9 mouse cellular contexts compared by ENCODE assay signal in the genomic region with DNA sequence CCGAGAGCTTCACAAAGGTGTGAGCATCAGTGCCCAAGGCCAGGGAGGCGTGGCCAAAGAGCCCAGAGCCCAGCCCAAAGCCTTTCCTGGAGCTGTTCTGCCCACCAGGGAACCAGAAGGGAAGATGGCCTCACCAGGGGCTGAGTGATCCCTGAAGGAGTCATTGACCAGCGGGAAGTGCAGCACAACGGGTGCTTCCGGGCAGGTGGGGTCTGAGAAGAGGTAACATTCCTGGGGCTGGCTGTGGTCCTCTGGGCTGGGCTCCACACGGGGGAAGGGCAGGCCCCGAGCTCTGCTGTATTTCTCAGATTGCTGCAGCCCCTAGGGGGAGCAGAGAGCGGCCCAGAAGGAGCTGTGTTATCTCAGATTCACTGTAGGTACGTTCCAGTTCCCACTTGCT. TPM values are rescaled to one million over a fixed set of nuclear protein-coding genes. Genes with fewer than 3 reads are reported as not detected.
DNase-seq lines count a peak whose midpoint lies in the region; ATAC-seq and TF ChIP-seq lines count a peak whose summit lies in the region.
"Had no signal": no experiment of that assay in that cellular context is flagged by ENCODE, and none has a peak within 500 bp of the region (broad histone marks: within the 10 kb centered on the region; RNA-seq: fewer than 3 reads in every experiment).

No protein-coding gene starts in this region.

- no peak for TF ChIP-seq EP300 in MEL (IDR thresholded peaks at IDR 0.05; ENCODE audit: low read depth in 1 of 2, low read length in 2 of 2)

- peaks cover 8% of the 10 kb centered on the region for H3K4me1 ChIP-seq in heart, embryonic 15.5 days (replicated peaks)
- peaks cover 0 to 5% of the 10 kb centered on the region in 2 experiments; a peak in 1 of 4 replicates for H3K4me1 ChIP-seq in MEL (ENCODE audit: control insufficient read depth in 1 of 2, insufficient read depth in 2 of 2, low read length in 2 of 2)
- 0 out of 2 replicates have a peak, but pooled peaks cover 3% of the 10 kb centered on the region for H3K4me1 ChIP-seq in midbrain, embryonic 12.5 days

- DNase-seq in heart, postnatal 36 days = no peak
- DNase-seq in MEL (ENCODE audit: low read depth, low spot score) = peak; percentile 63
- peak; percentile 50 for DNase-seq in forelimb bud, embryonic 11.5 days (ENCODE audit: low read depth, low spot score)
- no peak for DNase-seq in testis, postnatal 10 days (ENCODE audit: low spot score)
- no peak for DNase-seq in layer of hippocampus, adult 9-11 months
- no peak for DNase-seq in left cerebral cortex, adult 9 months (ENCODE audit: low spot score in 2 of 2)

- no peak for ATAC-seq in heart, embryonic 15.5 days (replicated peaks; ENCODE audit: insufficient number of reproducible peaks, insufficient read depth, low FRiP score, low read depth)
- ATAC-seq in midbrain, embryonic 12.5 days (ENCODE audit: low FRiP score, low read depth) = no peak

- 2% methylated on average over 9 of the region's 9 CpGs for WGBS in heart, embryonic 15.5 days
- WGBS in midbrain, embryonic 12.5 days = 2% methylated on average over 9 of the region's 9 CpGs

- no peaks in the 10 kb centered on the region for H3K36me3 ChIP-seq in heart, embryonic 15.5 days
- H3K36me3 ChIP-seq in MEL (ENCODE audit: control insufficient read depth in 1 of 2, insufficient read depth in 2 of 2, low read length in 2 of 2) = no peaks in the 10 kb centered on the region
- no peaks in the 10 kb centered on the region for H3K36me3 ChIP-seq in midbrain, embryonic 12.5 days

- no peak overlapping the region for H3K27ac ChIP-seq in heart, embryonic 15.5 days
- H3K27ac ChIP-seq in MEL (ENCODE audit: control insufficient read depth, low read depth, low read length) = no peak overlapping the region
- no peak overlapping the region for H3K27ac ChIP-seq in midbrain, embryonic 12.5 days (replicated peaks)
- H3K27ac ChIP-seq: macrophage had no signal

- H3K9me3 ChIP-seq in heart, embryonic 15.5 days (replicated peaks) = no peaks in the 10 kb centered on the region
- no peaks in the 10 kb centered on the region for H3K9me3 ChIP-seq in MEL (replicated peaks; ENCODE audit: insufficient read depth, low read length)
- H3K9me3 ChIP-seq in midbrain, embryonic 12.5 days = no peaks in the 10 kb centered on the region

- TF ChIP-seq CTCF in MEL (IDR thresholded peaks at IDR 0.05 in 2 of 3, conservative IDR thresholded peaks at IDR 0.05 in 1 of 3; ENCODE audit: control insufficient read depth in 1 of 3, insufficient read depth in 1 of 3, low read depth in 2 of 3, low read length in 3 of 3, poor library complexity in 1 of 3, severe bottlenecking in 1 of 3) = peak; percentile 41 to 68 (median 62)

- intact Hi-C loops in heart, postnatal 36 days (cut with DNase I) = loop anchor here (5.0 kb wide), 2 partner anchors 81 to 96 kb away; no protein-coding TSS in a partner anchor

- H3K79me2 ChIP-seq in MEL (ENCODE audit: control insufficient read depth, insufficient read depth, low read length, poor library complexity) = no peaks in the 10 kb centered on the region

- no peak for TF ChIP-seq POLR2A in MEL (IDR thresholded peaks at IDR 0.05; ENCODE audit: control insufficient read depth in 1 of 2, insufficient read depth in 1 of 2, low read depth in 1 of 2, low read length in 2 of 2, poor library complexity in 1 of 2)

- no peak overlapping the region for H3K9ac ChIP-seq in heart, embryonic 15.5 days
- no peak overlapping the region for H3K9ac ChIP-seq in MEL (ENCODE audit: control insufficient read depth, low read depth, low read length, poor library complexity, severe bottlenecking)
- no peak overlapping the region for H3K9ac ChIP-seq in midbrain, embryonic 12.5 days (replicated peaks)

- peak overlapping the region; percentile 52 for H3K4me2 ChIP-seq in heart, embryonic 15.5 days
- H3K4me2 ChIP-seq in midbrain, embryonic 12.5 days (replicated peaks) = peak overlapping the region; percentile 33

- TF ChIP-seq RAD21 in MEL (IDR thresholded peaks at IDR 0.05; ENCODE audit: low read depth, low read length) = peak; percentile 11; the same call in 1 of the 2 replicates

- H3K27me3 ChIP-seq in heart, embryonic 15.5 days = peaks cover 12% of the 10 kb centered on the region
- peaks cover 2 to 4% of the 10 kb centered on the region in 2 experiments; a peak in 2 of 4 replicates for H3K27me3 ChIP-seq in MEL (ENCODE audit: control insufficient read depth in 1 of 2, insufficient read depth in 2 of 2, low read length in 2 of 2)
- H3K27me3 ChIP-seq in midbrain, embryonic 12.5 days = no peaks in the 10 kb centered on the region; the same call in 1 of the 2 replicates

- peak overlapping the region; percentile 20; the same call in 1 of the 2 replicates for H3K4me3 ChIP-seq in heart, embryonic 15.5 days
- no peak overlapping the region for H3K4me3 ChIP-seq in MEL (ENCODE audit: control insufficient read depth in 1 of 2, insufficient read depth in 1 of 2, low read depth in 2 of 2, low read length in 2 of 2)
- H3K4me3 ChIP-seq in midbrain, embryonic 12.5 days = no peak overlapping the region

TF ChIP-seq in MEL, 35 proteins besides CTCF, POLR2A, EP300 and RAD21:
- no peak for TF ChIP-seq KAT2A (conservative IDR thresholded peaks at IDR 0.05; ENCODE audit: low read depth, low read length)
- TF ChIP-seq SMC3 (IDR thresholded peaks at IDR 0.05; ENCODE audit: low read depth, low read length) = peak; percentile 35

RNA-seq across cellular contexts. Expression of a gene that starts 20.4 kb away (rescaled TPM):
- polyA plus RNA-seq in heart, embryonic 15.5 days (2015; fragmentation: Nextera tagmentation; extraction: Ambion mirVana) = 0.03 TPM in 1 of 2 replicates, not detected in the other
- total RNA-seq in heart, postnatal 36 days (2021) = not detected
- not detected in 2 replicates for total RNA-seq in MEL (2012; rRNA removed)
- not detected for polyA plus RNA-seq in MEL (2012; ENCODE audit: insufficient read depth in 1 of 2, insufficient read length in 2 of 2, low read depth in 1 of 2, low replicate concordance in 2 of 2, missing spikeins in 1 of 2)
- polyA plus RNA-seq in midbrain, embryonic 12.5 days (2016; fragmentation: Nextera tagmentation; extraction: Ambion mirVana) = not detected in 2 replicates
- polyA plus RNA-seq: macrophage had no signal

RNA-seq across cellular contexts. Expression of a gene that starts 23.5 kb away (rescaled TPM):
- 1.6 and 1.9 TPM in 2 replicates for polyA plus RNA-seq in heart, embryonic 15.5 days (2015; fragmentation: Nextera tagmentation; extraction: Ambion mirVana)
- 1 to 10 TPM; 3.0 to 3.1 TPM for total RNA-seq in heart, postnatal 36 days (2021)
- total RNA-seq in MEL (2012; rRNA removed) = not detected in 2 replicates
- not detected for polyA plus RNA-seq in MEL (2012; ENCODE audit: insufficient read depth in 1 of 2, insufficient read length in 2 of 2, low read depth in 1 of 2, low replicate concordance in 2 of 2, missing spikeins in 1 of 2)
- polyA plus RNA-seq in midbrain, embryonic 12.5 days (2016; fragmentation: Nextera tagmentation; extraction: Ambion mirVana) = 0.13 and 0.19 TPM in 2 replicates
- polyA plus RNA-seq: macrophage had no signal

RNA-seq across cellular contexts. Expression of a gene that starts 45.3 kb away (rescaled TPM):
- polyA plus RNA-seq in heart, embryonic 15.5 days (2015; fragmentation: Nextera tagmentation; extraction: Ambion mirVana) = 0.04 and 0.09 TPM in 2 replicates
- not detected for total RNA-seq in heart, postnatal 36 days (2021)
- 0.07 TPM in 1 of 2 replicates, not detected in the other for total RNA-seq in MEL (2012; rRNA removed)
- polyA plus RNA-seq in MEL (2012; ENCODE audit: insufficient read depth in 1 of 2, insufficient read length in 2 of 2, low read depth in 1 of 2, low replicate concordance in 2 of 2, missing spikeins in 1 of 2) = not detected
- 0.06 TPM in 1 of 2 replicates, not detected in the other for polyA plus RNA-seq in midbrain, embryonic 12.5 days (2016; fragmentation: Nextera tagmentation; extraction: Ambion mirVana)
- polyA plus RNA-seq: macrophage had no signal

Comparison
In these comparisons a context has a peak if more than half of its experiments do, and no peak if none do; other contexts are left out.
1. DNase-seq: peak in MEL (single experiment) and forelimb bud, embryonic 11.5 days (single experiment); none in heart, postnatal 36 days (0 of 2), testis, postnatal 10 days (single experiment), layer of hippocampus, adult 9-11 months (single experiment) and left cerebral cortex, adult 9 months (0 of 2).